Mouse (Mus musculus): ENCODE data around the gene Trim56.

The Trim56 gene

GRCm38 (mm10) chr5:137108111-137108510 is 7.9 kb downstream of the Trim56 start:
- DNase-seq (ENCODE audit: low spot score): no peak

DNA sequence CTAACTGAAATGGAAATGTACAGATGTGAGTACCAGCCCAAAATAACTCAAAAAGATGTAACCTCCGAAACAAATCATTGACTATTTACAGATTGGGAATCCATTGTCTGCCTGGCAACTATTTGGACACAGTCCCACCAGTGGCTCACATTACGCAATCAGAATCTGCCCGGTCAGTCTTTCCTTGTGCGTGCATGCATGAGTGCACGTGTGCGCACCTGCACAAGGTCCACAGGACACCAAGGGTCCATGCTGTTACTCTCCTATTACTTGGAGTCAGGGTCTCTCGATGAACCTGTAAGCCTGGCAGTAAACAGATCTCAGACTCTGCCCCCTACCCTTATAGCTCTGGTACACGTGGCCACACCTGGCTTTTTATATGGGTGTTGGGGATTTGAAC is 8.3 kb downstream of the Trim56 start:
- no peak for DNase-seq (ENCODE audit: low spot score)

GRCm38 (mm10) chr5:137107024-137107423 is 9.0 kb downstream of the Trim56 start:
- peak; percentile 53 for DNase-seq (ENCODE audit: low spot score)

GRCm38 (mm10) chr5:137106434-137106833 is 9.6 kb downstream of the Trim56 start:
- DNase-seq (ENCODE audit: low spot score): no peak

- DNase-seq (ENCODE audit: low spot score): no peak
These were observed 12.0 kb downstream of the Trim56 start for GRCm38 (mm10) chr5:137103969-137104368.

GRCm38 (mm10) chr5:137102575-137103522 is 13.2 kb downstream of the Trim56 start:
- DNase-seq (ENCODE audit: low spot score): peak; percentile 51

DNA sequence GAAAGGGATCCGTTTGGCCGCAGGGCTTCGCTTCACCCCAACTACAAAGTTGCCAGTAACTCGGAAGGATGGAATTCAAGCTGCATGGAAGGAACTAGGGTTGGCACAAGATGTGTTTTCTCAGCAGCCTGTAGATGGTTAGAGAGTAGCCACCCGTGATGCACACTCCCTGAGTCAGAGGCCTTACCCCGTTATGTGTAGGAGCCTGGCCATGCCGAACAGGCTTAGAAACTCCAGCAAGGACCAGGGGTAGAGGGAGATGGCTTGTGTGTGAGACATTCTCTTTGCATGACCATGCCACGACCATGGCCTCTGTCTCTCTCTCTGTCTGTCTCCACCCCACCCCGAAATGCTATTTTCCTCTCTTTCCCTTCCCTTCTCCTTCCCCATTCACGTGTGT is 13.9 kb downstream of the Trim56 start:
- no peak for DNase-seq (ENCODE audit: low spot score)

- DNase-seq (ENCODE audit: low spot score): no peak
These were observed 15.3 kb downstream of the Trim56 start for GRCm38 (mm10) chr5:137100660-137101059.

GRCm38 (mm10) chr5:137098418-137098817 is 17.6 kb downstream of the Trim56 start:
- no peak for DNase-seq (ENCODE audit: low spot score)

GRCm38 (mm10) chr5:137096037-137096436 is 20.0 kb downstream of the Trim56 start:
- no peak for DNase-seq (ENCODE audit: low spot score)

- peak; percentile 42 for DNase-seq (ENCODE audit: low spot score)
These were observed 20.9 kb downstream of the Trim56 start for GRCm38 (mm10) chr5:137095135-137095534.

DNA sequence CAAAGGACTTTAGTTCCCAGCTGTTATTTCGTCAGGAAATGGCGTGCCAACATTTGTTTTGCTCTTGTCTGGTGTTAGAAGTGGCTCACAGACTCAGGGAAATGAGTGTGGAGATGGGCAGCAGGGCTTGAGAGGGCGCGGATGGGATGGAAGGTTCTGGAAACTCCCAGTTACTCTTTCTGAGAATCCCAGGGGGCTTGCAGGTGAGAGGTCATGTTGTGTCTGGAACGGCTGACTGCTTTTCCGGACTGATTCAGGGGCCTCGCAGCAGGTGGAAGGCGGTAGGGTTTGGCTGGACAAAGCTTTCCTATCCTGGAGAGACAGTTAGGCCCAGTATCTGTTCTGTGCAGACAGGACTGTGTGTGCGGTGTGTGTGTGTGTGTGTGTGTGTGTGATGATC is 22.3 kb downstream of the Trim56 start:
- DNase-seq (ENCODE audit: low spot score): no peak

- DNase-seq (ENCODE audit: low spot score): no peak
These were observed 24.4 kb downstream of the Trim56 start for GRCm38 (mm10) chr5:137091560-137091959.

DNA sequence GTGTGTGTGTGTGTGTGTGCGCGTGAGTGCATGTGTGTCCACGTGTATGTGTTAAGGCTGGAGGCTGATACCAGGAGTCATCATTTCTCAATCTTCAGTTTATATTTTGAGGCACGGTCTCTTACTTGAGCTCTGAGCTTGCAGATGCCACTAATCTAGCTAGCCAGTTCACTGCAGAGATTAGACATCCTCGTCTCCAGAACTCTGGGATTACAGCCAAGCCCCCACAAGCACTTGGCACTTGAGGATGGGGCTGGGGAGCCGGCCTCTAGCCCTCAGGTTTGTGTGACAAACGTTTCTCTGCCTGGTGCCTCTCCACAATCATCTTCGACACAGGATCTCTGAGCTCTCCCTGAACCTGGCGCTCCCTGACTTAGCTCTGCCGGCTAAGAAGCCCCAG is 25.1 kb downstream of the Trim56 start:
- DNase-seq (ENCODE audit: low spot score): no peak

DNA sequence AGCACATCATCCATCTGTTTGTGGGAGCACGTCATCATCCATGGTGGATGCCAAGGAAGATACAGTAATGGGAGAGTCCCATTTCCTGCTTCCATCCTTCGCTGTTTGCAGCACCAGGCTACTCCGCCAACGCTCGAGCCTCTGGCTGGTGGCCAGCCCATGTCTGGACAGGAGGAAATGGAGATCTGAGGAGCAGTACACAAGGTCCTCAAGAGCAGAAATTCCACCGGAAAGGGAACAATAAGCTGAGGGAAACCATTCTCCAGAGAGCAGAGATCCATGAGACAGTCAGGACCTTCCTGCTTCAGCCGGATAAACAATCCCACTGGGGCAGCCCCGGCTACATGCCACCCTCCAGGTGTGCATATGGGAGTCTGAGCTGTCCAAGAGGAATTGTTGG is 28.6 kb downstream of the Trim56 start:
- no peak for DNase-seq (ENCODE audit: low spot score)

DNA sequence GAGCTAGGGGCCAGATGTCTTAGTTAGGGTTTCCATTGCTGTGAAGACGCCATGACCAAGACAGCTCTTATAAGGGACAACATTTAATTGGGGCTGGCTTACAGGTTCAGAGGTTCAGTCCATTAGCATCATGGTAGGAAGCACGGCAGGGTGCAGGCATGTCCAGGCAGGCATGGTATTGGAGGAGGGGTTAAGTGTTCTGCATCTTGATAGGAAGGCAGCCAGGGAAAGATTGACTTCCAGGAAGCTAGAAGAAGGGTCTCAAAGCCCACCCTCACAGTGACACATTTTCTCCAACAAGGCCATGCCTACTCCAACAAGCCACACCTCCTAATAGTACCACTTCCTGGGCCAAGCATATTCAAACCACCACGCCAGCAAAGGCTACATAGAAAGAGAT is 30.3 kb downstream of the Trim56 start:
- no peak for DNase-seq (ENCODE audit: low spot score)

DNA sequence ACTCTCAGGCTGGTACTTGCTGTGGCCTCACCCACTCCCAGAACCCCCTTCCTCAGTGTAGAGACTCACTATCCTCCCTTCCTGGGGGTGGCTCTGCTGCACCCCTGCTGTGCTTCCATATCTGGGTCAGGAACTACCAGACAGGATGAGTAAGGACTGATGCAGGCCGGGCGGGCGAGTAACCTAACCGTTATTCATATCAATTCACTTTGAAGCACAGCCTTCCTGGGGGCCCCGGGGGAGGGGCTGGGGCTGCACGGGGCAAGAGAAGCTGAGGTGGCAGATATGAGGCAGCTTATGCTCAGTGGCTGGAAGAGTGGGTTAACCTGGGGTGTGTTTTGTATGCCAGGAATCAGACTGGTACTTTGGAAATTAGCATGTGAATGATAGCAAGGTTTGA is 31.0 kb downstream of the Trim56 start:
- no peak for DNase-seq (ENCODE audit: low spot score)

- DNase-seq (ENCODE audit: low spot score): no peak
These were observed 33.0 kb downstream of the Trim56 start for GRCm38 (mm10) chr5:137083051-137083450.

DNA sequence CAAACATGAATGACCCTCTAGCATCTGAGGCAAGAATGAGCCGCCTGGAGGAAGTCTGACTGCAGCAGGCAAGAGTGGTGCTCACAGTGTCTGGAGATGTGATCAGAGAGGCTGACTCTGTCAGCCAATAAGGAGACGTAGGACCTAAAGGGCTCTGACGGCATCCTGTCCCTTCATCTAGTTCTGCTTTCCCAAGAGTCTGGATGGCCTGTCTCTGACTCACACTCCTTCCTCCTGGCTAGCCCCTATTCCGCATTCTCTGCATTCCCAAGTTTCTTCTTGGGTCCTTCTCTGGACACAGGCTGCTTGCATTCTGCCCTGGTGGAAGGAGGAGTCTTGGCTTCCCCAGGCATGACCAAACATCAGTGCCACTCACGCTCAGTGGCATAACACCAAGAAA is 36.2 kb downstream of the Trim56 start:
- no peak for DNase-seq (ENCODE audit: low spot score)

DNA sequence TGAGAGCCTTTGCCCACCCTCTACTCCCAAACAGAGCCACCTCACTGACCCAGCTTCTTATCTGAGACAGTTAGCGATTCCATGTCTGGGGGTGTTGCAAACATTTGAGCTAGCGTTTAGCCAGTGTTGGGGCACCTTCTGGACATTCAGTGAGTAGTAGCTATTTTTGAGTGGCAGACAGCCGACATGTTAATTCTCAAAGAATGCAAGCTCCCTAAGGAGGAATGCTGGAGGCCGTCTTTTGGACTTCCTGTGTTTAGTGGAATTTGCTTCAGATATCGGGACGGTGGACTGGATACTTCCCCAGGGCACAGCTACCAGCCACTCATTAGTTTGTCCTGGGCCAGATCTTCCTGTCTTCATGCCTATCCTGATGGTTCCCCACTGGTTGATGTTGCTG is 37.4 kb downstream of the Trim56 start:
- DNase-seq (ENCODE audit: low spot score): no peak

GRCm38 (mm10) chr5:137078041-137078440 is 38.0 kb downstream of the Trim56 start:
- no peak for DNase-seq (ENCODE audit: low spot score)

DNA sequence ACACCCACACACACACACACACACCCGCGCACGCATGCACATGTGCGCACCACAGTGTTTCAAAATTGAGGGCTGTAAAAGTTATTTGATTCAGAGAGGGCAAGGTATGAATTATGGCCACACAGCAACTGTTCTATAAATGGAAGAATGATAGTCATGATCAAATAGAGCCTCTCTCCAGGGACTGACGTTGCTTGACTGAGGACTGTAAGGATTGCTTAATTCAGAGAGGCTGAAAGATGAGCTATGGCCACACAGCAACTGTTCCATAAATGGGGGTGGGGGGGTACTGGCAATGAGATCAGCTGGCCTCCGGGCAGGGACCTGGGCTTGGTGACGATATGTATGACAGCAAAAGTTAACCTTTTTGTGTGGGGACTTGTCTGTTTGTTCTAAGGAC is 38.8 kb downstream of the Trim56 start:
- no peak for DNase-seq (ENCODE audit: low spot score)

GRCm38 (mm10) chr5:137076191-137076930 is 39.6 kb downstream of the Trim56 start:
- peak; percentile 41 for DNase-seq (ENCODE audit: low spot score)
